Mouse (Mus musculus): ENCODE measurements around the gene Dnah14.

DNA sequence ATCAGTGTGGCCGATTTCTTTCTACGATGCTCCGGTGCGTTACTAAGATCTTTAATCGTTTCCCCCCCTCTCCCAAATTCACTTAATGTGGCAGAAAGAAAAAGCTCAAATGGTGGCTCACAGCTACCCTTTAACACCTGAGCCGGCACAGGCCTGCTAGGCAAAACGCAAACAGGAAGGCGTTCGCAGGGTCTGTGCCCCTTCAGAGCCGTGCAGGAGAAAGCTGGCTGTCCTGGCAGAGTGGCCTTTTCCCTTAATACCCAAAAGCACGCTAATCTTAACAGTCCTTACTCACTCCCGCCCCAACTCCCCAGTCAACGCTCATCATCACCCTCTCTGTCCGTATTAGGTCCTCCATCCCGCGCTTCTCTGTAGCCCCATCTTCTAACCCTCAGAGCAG is 265.0 kb downstream of the Dnah14 start:
- TF ChIP-seq CTCF (IDR thresholded peaks at IDR 0.05; ENCODE audit: low read depth) (no peak), EP300 (IDR thresholded peaks at IDR 0.05; ENCODE audit: low read depth) (no peak)

Data from heart, postnatal 0 days (tissue).